Mouse (Mus musculus) cerebellum, postnatal 10 days (tissue): ENCODE results near the gene Tpm3.

Source experiments
- DNase-seq, 2 experiments: peaks; one replicate each; pipeline ENCODE4 v3.0.0; 2021; ENCODE audit warnings: mixed read lengths in 2 of 2

Gene Tpm3

GRCm38 (mm10) chr3:90139962-90140361, 67.5 kb downstream of the Tpm3 start:
- DNase-seq, result no peak

GRCm38 (mm10) chr3:90145461-90145860, 73.0 kb downstream of the Tpm3 start:
- no peak for DNase-seq

DNA sequence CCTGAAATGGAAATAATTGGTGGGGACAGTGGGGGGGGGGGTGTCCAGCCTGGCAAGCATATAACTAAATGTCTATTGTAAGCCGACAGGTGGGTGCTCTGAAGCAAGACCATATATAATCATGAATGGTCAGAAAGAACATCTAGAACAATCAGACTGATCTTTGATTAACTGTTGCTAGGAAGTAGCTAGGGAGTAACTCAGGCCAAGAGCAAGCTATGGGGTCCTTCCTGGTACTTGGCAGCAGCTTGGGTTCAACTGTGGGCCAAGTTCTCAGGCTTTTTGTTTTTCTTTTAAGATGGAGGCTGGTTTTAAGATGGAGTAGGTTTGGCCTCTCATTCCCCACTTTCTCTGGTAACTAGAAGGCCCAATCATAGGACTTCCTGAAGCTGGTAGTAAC, 74.2 kb downstream of the Tpm3 start:
- no peak for DNase-seq
